Mouse (Mus musculus): ENCODE data around the gene Ptprn2.

Ptprn2 gene

DNA sequence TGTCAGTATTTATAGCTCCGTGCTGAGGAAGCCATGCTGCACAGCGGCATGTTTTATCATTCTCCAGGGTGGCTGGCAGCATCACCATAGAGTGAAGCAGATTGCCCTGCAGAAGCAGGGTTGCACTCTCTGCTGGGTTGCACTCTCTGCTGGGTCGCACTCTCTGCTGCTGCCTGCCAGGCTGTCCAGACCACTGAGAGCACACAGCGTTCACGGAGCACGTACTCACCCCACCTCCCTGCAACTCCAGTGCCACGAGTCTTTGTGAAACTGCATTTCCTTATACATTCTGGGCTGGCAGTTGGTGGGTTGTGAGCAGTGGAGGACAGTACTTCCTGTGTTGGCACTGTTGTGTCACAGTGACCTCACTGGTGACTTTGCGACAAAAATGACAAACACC lies 108.9 kb downstream of the Ptprn2 start:
- no peak for DNase-seq (ENCODE audit: low spot score)

DNA sequence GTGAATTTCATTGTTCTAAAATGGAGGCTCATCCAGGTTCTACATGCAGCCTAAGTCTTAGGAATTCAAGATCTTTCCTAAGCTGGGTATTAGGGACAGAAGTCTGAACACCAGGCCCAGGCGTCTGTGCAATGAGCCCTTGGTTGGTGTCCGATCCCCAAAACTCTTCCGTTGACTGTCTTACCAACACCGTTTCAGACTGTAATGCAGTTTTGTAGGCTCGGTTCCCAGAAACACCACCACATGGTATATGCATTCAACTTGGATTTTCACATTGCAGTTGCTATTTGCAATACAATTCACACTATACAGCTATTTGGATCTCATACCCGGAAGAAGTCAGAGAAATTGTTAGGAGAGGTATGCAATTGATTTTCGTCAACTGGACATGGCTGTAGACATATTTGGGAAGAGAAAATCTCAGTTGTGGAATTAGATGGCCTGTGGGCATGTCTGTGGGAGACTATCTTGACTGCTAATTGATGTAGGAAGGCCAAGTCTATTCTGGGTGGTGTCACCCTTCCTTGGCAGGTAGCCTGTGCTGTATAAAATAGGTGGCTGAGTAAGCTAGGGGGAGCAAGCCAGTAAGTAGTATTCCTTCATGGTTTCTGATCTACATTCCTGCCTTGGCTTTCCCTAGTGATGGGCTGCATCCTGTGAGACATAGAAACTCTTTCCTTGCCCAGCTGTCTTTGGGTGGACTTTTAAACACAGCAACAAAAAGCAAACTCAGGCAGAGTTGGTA lies 109.5 kb downstream of the Ptprn2 start:
- DNase-seq (ENCODE audit: low spot score): no peak

DNA sequence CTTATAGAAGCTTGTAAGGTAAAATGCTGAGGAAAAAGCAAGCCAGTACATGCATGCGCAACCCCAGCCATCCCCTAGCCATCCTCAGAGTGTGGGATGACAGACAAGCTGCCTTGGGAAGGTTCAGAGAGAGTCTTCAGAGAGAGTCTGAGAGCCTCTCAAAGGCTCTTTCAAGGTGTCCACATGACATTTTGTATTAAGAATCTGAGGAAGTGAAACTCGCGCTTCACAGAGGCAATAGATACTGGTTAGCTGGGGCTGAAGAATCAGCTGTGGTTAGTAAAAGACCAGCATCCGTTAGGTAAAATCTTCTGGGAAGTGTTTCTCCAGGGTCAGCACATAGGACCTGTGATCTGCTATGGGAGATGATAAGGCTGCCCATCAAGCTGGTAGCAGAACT lies 110.2 kb downstream of the Ptprn2 start:
- DNase-seq (ENCODE audit: low spot score): no peak

DNA sequence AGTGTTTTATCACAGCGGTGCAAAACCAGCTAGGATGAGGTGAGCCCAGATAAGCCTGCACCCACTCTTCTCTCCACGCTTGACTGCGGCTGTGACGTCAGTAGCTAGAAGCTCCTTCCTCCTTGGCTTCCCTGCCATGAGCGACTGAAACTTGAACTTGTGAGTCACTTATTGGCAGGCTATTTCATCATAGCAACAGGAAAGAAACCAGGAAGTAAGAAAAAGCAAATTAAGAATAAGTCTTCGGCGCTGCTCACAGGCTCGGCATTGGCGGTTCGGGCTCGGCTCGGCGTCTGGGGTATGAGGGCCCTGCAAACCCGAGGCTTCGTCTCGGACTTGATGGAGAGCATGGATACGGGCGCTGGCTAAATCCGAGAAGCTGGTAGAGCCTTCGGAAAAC lies 111.5 kb downstream of the Ptprn2 start:
- no peak for DNase-seq (ENCODE audit: low spot score)

DNA sequence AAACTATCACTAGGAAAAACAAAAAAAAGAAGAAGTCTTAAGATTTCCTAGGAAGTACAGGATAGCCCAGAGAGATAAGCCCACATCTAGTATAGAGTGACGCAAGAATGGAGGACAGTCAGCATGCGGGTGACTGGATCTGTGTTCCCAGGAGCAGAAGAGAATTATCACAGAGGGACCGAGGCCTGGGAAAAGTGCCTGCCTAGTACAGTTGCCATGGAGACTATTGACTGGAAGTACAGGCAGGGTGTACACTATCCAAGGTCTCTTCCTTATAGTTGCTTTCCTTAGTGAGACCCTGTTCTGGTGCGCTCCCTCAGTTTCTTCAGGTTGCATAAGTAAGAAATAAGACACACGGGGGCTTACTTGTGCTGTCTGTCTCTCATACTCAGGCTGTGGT lies 112.2 kb downstream of the Ptprn2 start:
- no peak for DNase-seq (ENCODE audit: low spot score)

DNA sequence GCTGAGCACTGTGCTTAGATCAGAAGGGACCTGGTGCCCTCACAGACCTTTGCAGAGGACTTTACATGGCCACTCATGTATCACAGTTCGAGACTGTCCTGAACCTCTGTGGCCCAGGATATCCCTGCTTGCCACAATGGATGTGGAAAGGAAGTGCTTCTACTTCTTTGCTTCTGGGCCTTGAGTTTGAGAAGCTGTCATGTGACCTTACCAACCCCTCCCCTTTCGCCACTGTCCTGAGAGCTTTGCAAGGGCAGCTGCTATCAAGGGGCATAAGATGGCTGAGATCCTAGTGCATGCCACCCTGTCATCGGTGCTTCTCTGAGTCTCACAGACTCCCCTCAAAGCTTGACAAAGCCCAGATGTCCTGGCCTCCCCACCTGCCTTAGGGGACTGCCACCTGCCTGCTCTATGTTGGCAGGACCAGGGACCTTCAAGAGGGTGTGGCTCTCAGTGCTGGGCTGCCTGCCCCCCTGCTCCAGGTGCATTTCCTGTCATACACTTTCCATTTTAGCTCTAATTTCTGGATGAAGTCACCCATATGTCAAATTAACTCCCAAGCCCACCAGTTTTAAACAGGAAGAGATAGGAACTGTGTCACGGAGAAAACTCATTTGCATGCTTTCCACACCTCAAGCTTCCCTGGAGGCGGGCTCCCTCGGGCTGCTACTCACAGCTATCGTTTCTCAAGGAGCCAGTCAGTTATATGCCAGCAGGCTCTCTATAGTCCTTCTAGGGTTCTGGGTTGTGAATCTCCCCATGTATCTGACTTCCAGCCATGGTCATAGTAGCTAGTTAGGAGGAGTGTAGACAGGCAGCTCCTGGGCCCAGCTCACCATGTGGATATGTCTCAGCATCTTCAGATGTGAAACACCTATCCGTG lies 112.8 kb downstream of the Ptprn2 start:
- DNase-seq (ENCODE audit: low spot score): no peak

DNA sequence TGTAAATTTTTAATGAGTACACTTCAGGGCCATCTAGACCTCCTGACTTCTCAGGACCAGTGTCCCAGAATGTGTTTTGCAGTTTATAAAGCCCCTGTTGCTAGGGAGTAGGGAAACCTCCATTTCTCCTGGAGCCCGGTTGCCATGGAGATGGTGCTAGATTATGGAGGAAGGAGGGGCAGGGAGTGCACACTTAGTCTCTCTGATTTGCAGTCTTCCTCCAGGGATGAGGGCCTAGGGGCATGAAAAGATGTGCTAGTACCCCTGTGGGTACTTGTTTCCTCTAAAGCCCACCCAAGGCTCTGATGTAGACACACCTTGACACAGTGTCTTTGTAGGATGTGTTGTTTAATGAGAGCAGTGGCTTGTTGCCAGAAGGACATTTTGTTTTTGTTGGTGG lies 114.0 kb downstream of the Ptprn2 start:
- DNase-seq (ENCODE audit: low spot score): no peak

DNA sequence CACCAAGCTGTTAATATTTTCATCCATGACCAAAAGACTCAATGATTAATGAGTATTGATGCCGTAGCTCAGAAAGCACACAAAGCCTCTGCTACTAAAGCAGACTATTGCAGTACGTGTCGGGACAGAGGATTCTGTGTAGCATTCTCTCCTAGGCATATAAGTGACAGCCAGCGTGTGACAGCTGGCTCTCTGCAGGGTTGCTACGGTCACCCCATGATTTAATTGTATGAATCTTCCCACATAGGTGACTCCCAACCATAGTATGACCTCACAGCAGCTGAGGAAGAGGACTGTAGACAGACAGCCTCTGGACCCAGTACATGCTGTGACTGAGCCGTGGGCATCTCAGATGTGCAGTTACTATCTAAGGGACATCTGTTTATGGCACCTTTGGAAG lies 114.5 kb downstream of the Ptprn2 start:
- DNase-seq (ENCODE audit: low spot score): no peak

DNA sequence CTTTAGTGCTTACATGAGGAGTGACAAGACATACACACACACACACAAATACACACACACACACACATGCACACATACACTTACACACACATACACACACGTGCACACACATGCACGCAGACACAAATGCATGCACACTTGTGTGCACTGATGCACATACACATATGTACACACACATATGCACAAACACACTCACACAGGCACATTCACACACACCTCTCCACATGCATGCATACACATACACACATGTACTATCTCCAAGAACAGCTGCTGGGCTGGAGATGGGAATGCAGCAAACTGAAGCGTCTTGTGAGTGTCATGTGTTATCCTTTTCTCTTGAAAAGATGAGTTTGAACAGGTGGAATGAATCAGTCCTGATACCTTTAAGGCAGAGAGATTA lies 115.9 kb downstream of the Ptprn2 start:
- DNase-seq (ENCODE audit: low spot score): no peak

DNA sequence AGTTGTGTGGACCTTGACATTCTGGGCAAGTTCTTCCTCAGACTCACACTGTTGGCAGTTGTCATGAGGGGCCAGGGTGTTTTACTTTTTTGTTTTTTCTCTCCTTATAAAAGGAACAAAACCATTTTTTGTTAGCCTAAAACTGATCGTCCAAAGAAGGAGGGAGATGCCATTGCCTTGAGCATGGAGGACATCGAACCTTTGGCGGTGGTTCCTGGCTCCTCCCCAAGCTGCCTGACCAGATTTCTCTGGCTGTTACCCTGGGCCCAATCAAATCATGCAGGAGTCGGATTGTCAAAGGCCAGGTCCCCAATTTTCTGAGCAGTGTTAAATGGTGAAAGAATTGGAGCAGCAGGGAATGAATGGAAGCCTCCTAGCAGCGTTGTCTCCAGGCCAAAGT lies 116.4 kb downstream of the Ptprn2 start:
- no peak for DNase-seq (ENCODE audit: low spot score)

DNA sequence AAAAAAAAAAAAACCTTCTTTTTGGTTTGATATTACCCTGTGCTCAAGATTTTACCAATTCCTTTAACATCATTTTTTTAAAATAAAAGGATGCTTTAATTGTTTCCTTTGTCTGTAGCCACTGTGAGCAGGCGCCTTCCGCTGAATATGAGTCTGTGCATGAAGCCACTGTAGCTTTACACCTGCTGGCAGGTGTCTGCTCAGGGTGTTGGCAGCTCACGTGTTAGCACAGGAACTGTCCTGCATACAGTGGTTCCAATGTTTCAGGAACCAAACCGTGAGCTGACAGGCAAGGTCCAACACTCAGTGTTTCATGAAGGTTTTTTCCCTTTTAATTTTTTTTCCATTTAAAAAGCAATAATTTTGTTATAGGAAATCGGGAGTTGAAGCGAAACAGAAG lies 123.1 kb downstream of the Ptprn2 start:
- DNase-seq (ENCODE audit: low spot score): no peak

DNA sequence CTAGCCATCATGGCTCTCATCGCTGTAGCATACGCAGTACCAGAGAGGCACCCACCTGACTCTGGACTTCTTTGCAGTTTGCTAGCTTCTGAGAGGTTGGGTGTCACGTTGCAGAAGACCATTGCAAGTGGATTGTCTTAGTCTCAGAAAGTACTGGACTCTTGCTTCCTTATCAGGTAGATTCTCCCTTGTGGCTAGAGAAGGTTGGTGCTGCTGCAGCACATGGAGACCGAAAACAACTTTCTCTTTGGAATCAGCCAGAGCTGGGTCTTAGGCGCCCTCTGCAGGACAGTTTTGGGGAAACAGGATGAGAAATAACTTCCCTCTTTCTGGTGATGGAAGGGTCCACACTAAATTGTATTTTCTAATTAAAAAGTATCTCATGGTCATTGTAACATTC lies 134.3 kb downstream of the Ptprn2 start:
- DNase-seq (ENCODE audit: low spot score): peak; percentile 74

DNA sequence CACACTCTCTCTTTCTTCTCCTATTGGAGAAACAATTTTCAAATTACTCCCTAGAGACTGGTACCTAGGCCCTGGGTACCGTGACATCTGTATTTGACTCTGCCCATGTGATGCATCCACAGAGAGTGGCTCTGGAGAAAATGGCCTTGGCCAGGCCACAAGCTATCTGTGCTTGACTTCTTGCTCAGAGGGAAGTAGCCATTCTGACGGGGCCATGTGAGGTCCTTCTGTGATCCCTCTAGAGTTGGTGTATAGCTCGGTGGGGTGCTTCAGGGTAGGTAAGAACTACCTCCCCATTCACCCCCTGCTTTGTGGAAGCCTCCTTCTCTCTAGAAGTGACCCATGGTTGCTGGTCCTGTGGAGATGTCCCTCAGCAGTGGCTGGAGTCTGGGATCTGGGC lies 134.8 kb downstream of the Ptprn2 start:
- DNase-seq (ENCODE audit: low spot score): no peak

DNA sequence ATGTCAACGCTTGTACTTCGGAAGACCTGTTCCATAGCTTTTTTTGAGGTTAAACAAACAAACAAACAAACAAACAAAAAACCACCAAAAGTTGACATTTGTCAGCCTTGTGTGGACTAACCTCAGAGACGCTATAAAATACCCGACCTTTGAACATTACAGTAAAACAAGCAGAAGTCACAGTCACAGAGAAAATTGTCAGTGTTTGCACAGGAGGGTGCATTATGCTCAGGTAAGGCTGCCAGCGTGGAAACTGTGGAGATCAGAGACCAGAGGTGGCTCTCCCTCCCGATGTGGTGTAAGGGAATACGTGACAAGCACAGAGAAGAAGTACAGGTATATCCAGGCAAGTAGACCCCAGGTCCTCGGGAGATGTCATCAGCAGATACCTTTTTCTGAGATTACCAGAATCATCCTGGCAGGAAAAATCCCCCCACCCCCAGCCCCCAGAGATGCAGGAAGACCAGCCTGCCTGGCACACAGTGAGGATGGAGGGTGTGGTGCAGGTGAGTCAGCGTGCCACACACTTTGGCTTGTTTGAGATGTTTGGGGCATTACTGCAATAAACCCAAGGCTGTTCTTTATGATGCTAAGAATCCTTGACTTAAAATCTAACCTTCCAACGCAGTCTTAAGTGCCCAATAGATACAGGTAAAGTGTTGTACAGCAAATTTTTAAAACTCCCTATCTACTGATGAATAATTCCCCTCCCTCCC lies 136.0 kb downstream of the Ptprn2 start:
- DNase-seq (ENCODE audit: low spot score): no peak

DNA sequence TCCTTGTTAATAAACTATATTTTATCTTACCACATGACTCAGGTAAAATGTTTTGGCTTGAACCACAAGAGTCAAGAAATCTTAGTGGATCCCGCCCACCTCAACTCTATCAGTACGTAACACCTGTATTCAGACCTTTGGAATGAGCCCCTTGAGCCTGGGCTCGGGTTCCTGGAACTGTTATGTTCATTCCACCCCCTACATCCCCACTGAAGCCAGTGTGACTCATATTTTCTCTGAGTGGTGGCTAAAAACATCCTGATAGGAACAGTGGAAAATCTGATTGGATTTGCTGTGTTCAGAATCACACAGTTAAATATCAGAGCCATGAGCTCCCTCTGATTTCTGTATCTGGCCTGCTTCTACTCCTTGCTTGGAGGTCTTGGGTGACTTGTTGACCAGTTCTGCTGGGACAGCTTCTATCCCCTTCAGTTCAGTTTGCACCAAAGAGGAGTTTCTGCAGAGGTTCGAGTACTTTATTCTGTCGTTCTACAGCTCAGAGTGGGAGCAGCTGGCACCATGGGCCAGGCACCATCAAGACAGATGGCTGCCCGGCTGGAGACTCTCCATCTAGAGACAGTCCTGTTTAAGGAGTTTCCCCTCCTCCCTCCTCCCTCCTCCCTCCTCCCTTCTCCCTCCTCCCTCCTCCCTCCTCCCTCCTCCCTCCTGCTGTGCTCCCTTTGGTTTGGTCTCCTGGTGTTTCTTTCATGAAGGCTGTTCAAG lies 137.3 kb downstream of the Ptprn2 start:
- DNase-seq (ENCODE audit: low spot score): no peak

DNA sequence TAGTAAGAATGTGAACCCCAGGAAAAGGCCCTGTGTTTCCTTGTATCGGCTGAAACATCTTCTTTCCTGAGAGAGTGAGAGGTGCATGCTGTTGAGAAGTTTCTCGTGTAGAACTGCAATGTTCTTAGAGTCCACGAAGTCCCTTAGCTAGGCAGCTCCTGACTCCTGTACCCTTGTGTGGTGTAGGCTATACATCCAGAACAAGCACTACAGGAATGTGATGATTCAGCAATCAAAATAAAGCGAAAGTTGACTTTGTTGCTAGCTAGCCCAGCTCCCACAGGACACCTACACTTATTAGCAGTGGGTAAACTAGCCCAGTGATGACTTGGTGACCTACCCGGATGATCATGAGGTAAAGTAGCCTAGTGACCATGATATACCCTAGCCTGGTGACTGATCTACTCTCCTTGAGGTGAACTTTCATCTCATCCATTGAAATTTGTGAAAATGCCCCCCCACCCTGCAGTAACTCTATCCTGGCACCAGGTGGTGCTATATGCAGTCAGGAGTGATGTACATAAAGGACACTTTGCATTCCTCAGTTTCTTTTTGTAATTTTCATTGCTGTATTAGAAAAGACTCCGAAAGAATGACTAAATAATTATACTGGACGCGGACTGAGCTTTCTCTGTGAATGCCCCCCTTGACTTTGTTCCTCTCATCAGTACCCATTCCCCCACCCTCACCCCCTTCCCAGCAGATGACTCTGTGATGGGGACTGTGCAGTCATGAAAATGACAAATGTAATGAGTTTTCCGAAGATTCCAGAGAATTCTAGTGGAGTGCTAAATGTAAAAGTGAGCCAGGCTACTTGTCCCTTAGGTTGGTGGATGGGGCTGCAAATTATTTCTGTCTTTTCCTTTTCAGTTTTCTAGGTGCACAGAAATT lies 140.1 kb downstream of the Ptprn2 start:
- DNase-seq (ENCODE audit: low spot score): peak; percentile 22

DNA sequence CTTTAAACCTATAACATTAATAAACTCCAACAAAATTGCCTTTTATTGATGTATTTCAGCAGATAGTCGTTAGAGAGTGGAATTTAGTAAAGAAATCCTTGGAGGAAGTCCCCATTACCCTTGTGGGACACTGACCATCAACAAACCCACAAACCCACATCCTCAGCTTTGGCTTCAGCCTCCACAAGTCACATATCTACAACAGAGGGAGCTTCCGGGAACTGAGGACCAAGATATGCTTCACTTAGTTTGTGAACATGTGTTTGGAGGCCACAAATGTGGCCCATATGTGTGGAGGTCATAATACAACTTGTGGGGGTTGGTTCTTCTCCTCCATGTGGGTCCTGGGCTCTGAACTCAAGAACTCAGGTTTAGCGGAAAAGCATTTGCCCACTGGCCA lies 143.5 kb downstream of the Ptprn2 start:
- no peak for DNase-seq (ENCODE audit: low spot score)

DNA sequence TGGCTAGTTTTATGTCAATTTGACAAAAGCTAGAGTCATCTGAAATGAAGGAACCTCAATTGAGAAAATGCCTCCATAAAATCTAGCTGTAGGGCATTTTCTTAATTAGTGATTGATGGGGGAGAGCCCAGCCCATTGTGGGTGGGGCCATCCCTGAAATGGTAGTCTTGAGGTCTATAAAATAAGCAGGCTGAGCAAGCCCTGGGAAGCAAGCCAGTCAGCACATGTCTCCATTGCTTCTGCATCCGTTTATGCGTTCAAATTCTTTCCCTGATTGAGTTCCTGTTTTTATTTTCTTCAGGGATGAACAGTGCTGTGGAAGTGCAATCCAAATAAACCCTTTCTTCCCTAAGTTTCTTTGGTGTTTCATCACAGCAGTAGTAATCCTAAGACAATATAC lies 152.0 kb downstream of the Ptprn2 start:
- DNase-seq (ENCODE audit: low spot score): no peak

DNA sequence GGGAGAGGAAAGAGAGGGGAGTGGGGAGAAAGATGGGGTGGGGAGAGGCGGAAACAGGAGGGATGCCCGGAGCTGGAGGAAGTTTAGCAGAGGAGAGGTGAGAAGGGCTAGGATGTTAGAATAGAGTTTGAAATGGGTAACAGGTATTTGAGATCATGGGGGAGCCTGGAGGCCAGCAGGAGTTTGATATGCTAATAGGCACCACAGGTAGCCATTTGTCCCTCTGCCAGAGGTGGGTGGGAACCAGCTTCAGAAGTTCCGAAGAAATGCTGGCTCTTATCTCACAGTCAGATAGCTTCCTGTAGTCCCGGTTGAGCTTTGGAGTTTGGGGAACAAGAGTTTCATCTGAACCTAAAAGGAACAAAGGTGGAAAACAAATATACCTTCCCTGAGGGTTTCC lies 155.4 kb downstream of the Ptprn2 start:
- no peak for DNase-seq (ENCODE audit: low spot score)

DNA sequence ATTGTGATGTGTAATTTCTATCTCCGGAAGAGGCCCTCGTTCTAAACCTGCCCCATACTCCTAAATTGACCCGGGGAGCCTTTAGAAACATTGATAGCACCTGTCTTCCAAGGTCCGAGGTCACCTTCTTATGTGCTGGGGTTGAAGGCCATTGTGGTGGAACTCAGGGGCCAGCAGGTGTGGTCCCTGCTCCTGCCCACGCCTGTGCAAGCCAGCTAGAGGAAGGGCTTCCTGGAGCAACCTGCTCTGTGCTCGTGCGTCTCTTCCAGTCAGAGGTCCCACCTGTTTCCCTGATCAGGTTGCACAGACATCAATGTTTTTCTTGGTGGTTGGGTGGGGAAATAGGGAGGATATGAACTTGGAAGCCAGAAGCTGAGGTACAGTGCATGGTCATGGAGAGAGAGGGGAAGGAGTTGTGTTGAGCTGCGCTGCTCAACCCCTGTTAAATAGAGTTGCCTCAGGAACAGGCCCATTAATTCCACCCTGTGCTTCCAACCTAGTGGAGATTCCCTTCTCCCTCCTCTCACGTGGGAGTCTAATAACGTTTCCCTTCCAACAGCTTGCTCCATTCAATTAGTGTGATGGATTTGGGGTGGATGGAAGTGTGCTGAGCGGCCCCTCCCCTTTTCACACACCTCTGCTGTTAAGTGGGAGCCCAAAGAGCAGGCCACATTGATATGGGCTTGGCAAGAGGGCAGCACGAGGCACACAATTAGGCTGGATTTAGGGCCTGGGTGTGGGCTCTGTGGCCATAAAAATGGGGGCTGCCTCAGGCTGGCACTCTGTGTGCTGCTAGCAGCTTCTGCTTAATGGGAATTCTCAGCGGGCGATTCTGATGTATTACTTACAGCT lies 156.0 kb downstream of the Ptprn2 start:
- DNase-seq (ENCODE audit: low spot score): no peak
